13 mouse cellular contexts compared by ENCODE assay signal in the genomic region with DNA sequence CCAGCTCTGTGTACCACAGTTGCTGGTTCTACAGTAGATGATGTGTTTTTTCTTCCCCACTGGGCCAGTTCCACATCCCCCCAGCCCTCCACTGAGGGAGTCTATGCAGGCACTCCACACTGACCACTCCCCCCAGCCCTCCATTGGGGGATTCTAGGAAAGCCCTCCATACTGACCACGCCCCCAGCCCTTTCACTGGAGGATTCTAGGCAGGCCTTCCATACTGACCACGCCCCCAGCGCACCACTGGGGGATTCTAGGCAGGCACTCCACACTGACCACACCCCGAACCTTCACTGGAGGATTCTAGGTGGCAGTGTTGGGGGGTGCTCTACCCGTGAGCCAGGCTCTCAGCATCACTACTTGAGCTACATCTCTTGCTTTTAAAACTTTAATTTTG. TPM values are rescaled to one million over a fixed set of nuclear protein-coding genes. Genes with fewer than 3 reads are reported as not detected.
DNase-seq lines count a peak whose midpoint lies in the region; ATAC-seq lines count a peak whose summit lies in the region.
"Had no signal": no experiment of that assay in that cellular context is flagged by ENCODE, and none has a peak within 500 bp of the region (broad histone marks: within the 10 kb centered on the region; RNA-seq: fewer than 3 reads in every experiment).

No protein-coding gene starts in this region.

- DNase-seq in adrenal gland, postnatal 14 days: peak; percentile 35
- no peak for DNase-seq in adrenal gland, postnatal 25 days
- no peak for DNase-seq in kidney, postnatal 25 days
- DNase-seq in thymus, postnatal 14 days: no peak
- DNase-seq: cerebellum, adult 8-10 months; gastrocnemius, postnatal 36 days had no signal

- 0 out of 2 replicates have a peak, but pooled peaks have one; percentile 24 for ATAC-seq in kidney, embryonic 16.5 days (ENCODE audit: low FRiP score, low TSS enrichment)
- ATAC-seq in neural tube, embryonic 13.5 days (ENCODE audit: low read depth): 0 out of 2 replicates have a peak, but pooled peaks have one; percentile 14
- ATAC-seq in neural tube, embryonic 15.5 days (ENCODE audit: low FRiP score): no peak
- ATAC-seq in megakaryocyte-erythroid progenitor cell, adult 5-6 weeks (replicated peaks; ENCODE audit: low FRiP score, low TSS enrichment, poor library complexity, severe bottlenecking): peak; percentile 55
- ATAC-seq: activated CD4-positive, CD25-positive, alpha-beta regulatory T cell, adult 4 months had no signal

- no peak overlapping the region for H3K4me2 ChIP-seq in kidney, embryonic 16.5 days (replicated peaks; ENCODE audit: low read depth, low read length)
- H3K4me2 ChIP-seq in neural tube, embryonic 13.5 days: no peak overlapping the region
- H3K4me2 ChIP-seq in neural tube, embryonic 15.5 days: no peak overlapping the region

- no peak overlapping the region for H3K4me3 ChIP-seq in kidney, embryonic 16.5 days (ENCODE audit: low read length)
- H3K4me3 ChIP-seq in neural tube, embryonic 13.5 days: no peak overlapping the region
- no peak overlapping the region for H3K4me3 ChIP-seq in neural tube, embryonic 15.5 days (replicated peaks)

- H3K27ac ChIP-seq in kidney, embryonic 16.5 days (ENCODE audit: low read length): no peak overlapping the region
- no peak overlapping the region for H3K27ac ChIP-seq in neural tube, embryonic 13.5 days (replicated peaks)
- H3K27ac ChIP-seq in neural tube, embryonic 15.5 days (replicated peaks): no peak overlapping the region

- H3K27me3 ChIP-seq in kidney, embryonic 16.5 days (ENCODE audit: insufficient read depth, low read length): no peaks in the 10 kb centered on the region
- H3K27me3 ChIP-seq in neural tube, embryonic 13.5 days: no peaks in the 10 kb centered on the region
- no peaks in the 10 kb centered on the region for H3K27me3 ChIP-seq in neural tube, embryonic 15.5 days (replicated peaks)

- H3K9me3 ChIP-seq in kidney, embryonic 16.5 days (ENCODE audit: low read length): no peaks in the 10 kb centered on the region
- no peaks in the 10 kb centered on the region for H3K9me3 ChIP-seq in neural tube, embryonic 13.5 days
- H3K9me3 ChIP-seq in neural tube, embryonic 15.5 days (replicated peaks): no peaks in the 10 kb centered on the region

- no peaks in the 10 kb centered on the region; the same call in 1 of the 2 replicates for H3K4me1 ChIP-seq in kidney, embryonic 16.5 days (ENCODE audit: insufficient read depth, low read length)
- no peaks in the 10 kb centered on the region for H3K4me1 ChIP-seq in neural tube, embryonic 13.5 days (replicated peaks)
- H3K4me1 ChIP-seq in neural tube, embryonic 15.5 days: no peaks in the 10 kb centered on the region

- H3K36me3 ChIP-seq in kidney, embryonic 16.5 days (ENCODE audit: insufficient read depth, low read length): peaks cover 21% of the 10 kb centered on the region
- H3K36me3 ChIP-seq in neural tube, embryonic 13.5 days: peaks cover 64% of the 10 kb centered on the region
- peaks cover 55% of the 10 kb centered on the region for H3K36me3 ChIP-seq in neural tube, embryonic 15.5 days

- H3K9ac ChIP-seq in kidney, embryonic 16.5 days (replicated peaks; ENCODE audit: low read length): no peak overlapping the region
- H3K9ac ChIP-seq in neural tube, embryonic 13.5 days: no peak overlapping the region
- no peak overlapping the region for H3K9ac ChIP-seq in neural tube, embryonic 15.5 days (replicated peaks)

- WGBS in kidney, embryonic 16.5 days: 45% methylated on average over 5 of the region's 5 CpGs
- WGBS in neural tube, embryonic 13.5 days: 39% methylated on average over 5 of the region's 5 CpGs
- 38% methylated on average over 5 of the region's 5 CpGs for WGBS in neural tube, embryonic 15.5 days

RNA-seq across cellular contexts. Expression of gene Slc25a41, which starts 6.0 kb away (rescaled TPM):
- not detected in 2 replicates for total RNA-seq in adrenal gland, postnatal 14 days (2021)
- total RNA-seq in adrenal gland, postnatal 25 days (2021): not detected in 2 replicates
- not detected in 2 replicates for polyA plus RNA-seq in kidney, embryonic 16.5 days (2015; fragmentation: Nextera tagmentation; extraction: Ambion mirVana)
- polyA plus RNA-seq in neural tube, embryonic 13.5 days (2015; fragmentation: Nextera tagmentation; extraction: Ambion mirVana): not detected in 2 replicates
- not detected in 2 replicates for polyA plus RNA-seq in neural tube, embryonic 15.5 days (2015; fragmentation: Nextera tagmentation; extraction: Ambion mirVana)
- total RNA-seq in megakaryocyte-erythroid progenitor cell, adult 5-6 weeks (2014; fragmentation: Nextera tagmentation): not detected in 2 replicates
- total RNA-seq in megakaryocyte-erythroid progenitor cell, adult 5-6 weeks (2017): 0.91 TPM in 1 of 2 replicates, not detected in the other
- total RNA-seq: gastrocnemius, postnatal 36 days; left cerebral cortex, postnatal 25 days had no signal
- polyA plus RNA-seq: activated CD4-positive, CD25-positive, alpha-beta regulatory T cell, adult 4 months; stomach, embryonic 16.5 days had no signal

RNA-seq across cellular contexts. Expression of gene Crb3, which starts 11.5 kb away (rescaled TPM):
- 0.38 and 1.4 TPM in 2 replicates for total RNA-seq in adrenal gland, postnatal 14 days (2021)
- total RNA-seq in adrenal gland, postnatal 25 days (2021): 1.4 TPM in 1 of 2 replicates, not detected in the other
- polyA plus RNA-seq in kidney, embryonic 16.5 days (2015; fragmentation: Nextera tagmentation; extraction: Ambion mirVana): 61.8 and 69.1 TPM in 2 replicates
- 0.92 and 1.1 TPM in 2 replicates for polyA plus RNA-seq in neural tube, embryonic 13.5 days (2015; fragmentation: Nextera tagmentation; extraction: Ambion mirVana)
- 1.6 and 10.2 TPM in 2 replicates for polyA plus RNA-seq in neural tube, embryonic 15.5 days (2015; fragmentation: Nextera tagmentation; extraction: Ambion mirVana)
- not detected in 2 replicates for total RNA-seq in megakaryocyte-erythroid progenitor cell, adult 5-6 weeks (2014; fragmentation: Nextera tagmentation)
- total RNA-seq in megakaryocyte-erythroid progenitor cell, adult 5-6 weeks (2017): not detected in 2 replicates

RNA-seq across cellular contexts. Expression of gene Slc25a23, which starts 12.3 kb away (rescaled TPM):
- 91.4 and 116 TPM in 2 replicates for total RNA-seq in adrenal gland, postnatal 14 days (2021)
- total RNA-seq in adrenal gland, postnatal 25 days (2021): 89.2 and 96.3 TPM in 2 replicates
- polyA plus RNA-seq in kidney, embryonic 16.5 days (2015; fragmentation: Nextera tagmentation; extraction: Ambion mirVana): 11.2 and 14.0 TPM in 2 replicates
- 29.5 and 33.3 TPM in 2 replicates for polyA plus RNA-seq in neural tube, embryonic 13.5 days (2015; fragmentation: Nextera tagmentation; extraction: Ambion mirVana)
- 42.7 and 43.7 TPM in 2 replicates for polyA plus RNA-seq in neural tube, embryonic 15.5 days (2015; fragmentation: Nextera tagmentation; extraction: Ambion mirVana)
- total RNA-seq in megakaryocyte-erythroid progenitor cell, adult 5-6 weeks (2014; fragmentation: Nextera tagmentation): 17.9 and 21.2 TPM in 2 replicates
- 3.0 and 6.2 TPM in 2 replicates for total RNA-seq in megakaryocyte-erythroid progenitor cell, adult 5-6 weeks (2017)

RNA-seq across cellular contexts. Expression of gene Khsrp, which starts 16.1 kb away (rescaled TPM):
- total RNA-seq in adrenal gland, postnatal 14 days (2021): 90.2 and 99.9 TPM in 2 replicates
- 94.9 and 115 TPM in 2 replicates for total RNA-seq in adrenal gland, postnatal 25 days (2021)
- 25.6 and 27.9 TPM in 2 replicates for polyA plus RNA-seq in kidney, embryonic 16.5 days (2015; fragmentation: Nextera tagmentation; extraction: Ambion mirVana)
- polyA plus RNA-seq in neural tube, embryonic 13.5 days (2015; fragmentation: Nextera tagmentation; extraction: Ambion mirVana): 33.5 and 34.2 TPM in 2 replicates
- 25.8 and 29.1 TPM in 2 replicates for polyA plus RNA-seq in neural tube, embryonic 15.5 days (2015; fragmentation: Nextera tagmentation; extraction: Ambion mirVana)
- total RNA-seq in megakaryocyte-erythroid progenitor cell, adult 5-6 weeks (2014; fragmentation: Nextera tagmentation): 211 and 252 TPM in 2 replicates
- total RNA-seq in megakaryocyte-erythroid progenitor cell, adult 5-6 weeks (2017): 92.4 and 128 TPM in 2 replicates

RNA-seq across cellular contexts. Expression of gene Dennd1c, which starts 30.9 kb away (rescaled TPM):
- total RNA-seq in adrenal gland, postnatal 14 days (2021): 1.7 and 9.7 TPM in 2 replicates
- 1.6 TPM in 1 of 2 replicates, not detected in the other for total RNA-seq in adrenal gland, postnatal 25 days (2021)
- polyA plus RNA-seq in kidney, embryonic 16.5 days (2015; fragmentation: Nextera tagmentation; extraction: Ambion mirVana): 5.6 and 6.8 TPM in 2 replicates
- 3.7 and 5.9 TPM in 2 replicates for polyA plus RNA-seq in neural tube, embryonic 13.5 days (2015; fragmentation: Nextera tagmentation; extraction: Ambion mirVana)
- 5.6 and 7.7 TPM in 2 replicates for polyA plus RNA-seq in neural tube, embryonic 15.5 days (2015; fragmentation: Nextera tagmentation; extraction: Ambion mirVana)
- 20.4 and 33.4 TPM in 2 replicates for total RNA-seq in megakaryocyte-erythroid progenitor cell, adult 5-6 weeks (2014; fragmentation: Nextera tagmentation)
- 0.65 and 1.8 TPM in 2 replicates for total RNA-seq in megakaryocyte-erythroid progenitor cell, adult 5-6 weeks (2017)
